Mouse (Mus musculus) ES-E14 (cell line): Measurements from ENCODE around the gene Ncoa7.

Experiments
- CHD2 ChIP-seq: IDR thresholded peaks from 2 replicates; pipeline ENCODE4 v1.6.1; 2014; ENCODE audit warnings: mild to moderate bottlenecking, low read depth, low read length, inconsistent platforms
- HCFC1 ChIP-seq: IDR thresholded peaks from 2 replicates; pipeline ENCODE4 v1.6.1; 2012; ENCODE audit warnings: low read length, inconsistent platforms, borderline replicate concordance; ENCODE audit not compliant: insufficient read depth
- MAFK ChIP-seq: IDR thresholded peaks from 2 replicates; pipeline ENCODE4 v1.6.1; 2014; ENCODE audit warnings: mild to moderate bottlenecking, low read depth, low read length, inconsistent platforms; ENCODE audit not compliant: insufficient read depth
- ZC3H11A ChIP-seq: IDR thresholded peaks from 2 replicates; pipeline ENCODE4 v1.6.1; 2012; ENCODE audit warnings: low read depth, mild to moderate bottlenecking, inconsistent platforms, low read length, borderline replicate concordance

GRCm38 (mm10) chr10:30768250-30768649 lies 34.9 kb downstream of the Ncoa7 start:
- TF ChIP-seq ZC3H11A (no peak), MAFK (no peak), HCFC1 (no peak), CHD2 (no peak)
